ENCODE assay signal across 8 mouse cellular contexts in the genomic region with DNA sequence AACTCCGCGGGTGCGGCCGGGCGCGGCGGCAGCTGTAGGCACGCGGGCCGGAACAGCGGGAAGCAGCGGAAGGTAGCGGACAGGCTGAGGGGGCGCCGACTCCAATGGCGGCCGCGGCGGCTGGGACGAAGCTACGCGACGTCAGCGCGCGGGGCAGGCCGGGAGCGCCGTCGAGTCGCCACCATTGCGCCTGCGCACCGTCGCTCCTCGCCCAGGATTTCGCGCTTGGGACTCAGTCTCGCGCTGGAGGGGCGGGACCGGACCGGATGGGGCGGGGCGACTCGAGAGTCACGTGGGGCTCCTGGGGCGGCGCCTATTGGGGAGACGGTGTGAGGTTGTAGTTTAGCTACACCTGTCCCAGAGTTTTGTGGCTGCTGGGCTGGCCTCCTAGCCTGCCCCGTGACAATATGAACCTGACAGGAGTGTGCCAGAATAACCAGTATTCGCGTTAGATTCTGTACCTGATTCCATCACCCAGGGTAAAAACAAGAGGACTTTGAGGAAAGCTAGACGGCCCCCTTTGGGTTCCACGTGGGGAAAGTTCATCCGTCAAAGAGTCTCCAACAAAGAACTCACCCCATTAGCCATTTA. TPM values are rescaled to one million over a fixed set of nuclear protein-coding genes. Genes with fewer than 3 reads are reported as not detected.
A peak's percentile ranks its signal among the peaks of the same experiment; 100 is the strongest.
DNase-seq lines count a peak whose midpoint lies in the region; ATAC-seq and TF ChIP-seq lines count a peak whose summit lies in the region.

Ythdf1 (minus strand) TSS at position 140 of the 591 bp plus-strand sequence.

- H3K27me3 ChIP-seq in hindbrain, embryonic 10.5 days (ENCODE audit: insufficient read depth, poor library complexity, severe bottlenecking) = no peaks in the 10 kb centered on the region
- H3K27me3 ChIP-seq in lung, postnatal 0 days (replicated peaks; ENCODE audit: insufficient read depth, low read length) = no peaks in the 10 kb centered on the region

- peak within 1 kb of the TSS; percentile 96 for H3K27ac ChIP-seq in hindbrain, embryonic 10.5 days
- peak within 1 kb of the TSS; percentile 85 for H3K27ac ChIP-seq in lung, postnatal 0 days (ENCODE audit: low read length)

- peak within 1 kb of the TSS; percentile 99 for H3K9ac ChIP-seq in lung, postnatal 0 days (replicated peaks; ENCODE audit: low read depth)

- ATAC-seq in frontal cortex, adult (ENCODE audit: low TSS enrichment) = peak; percentile 89
- peak; percentile 96 for ATAC-seq in lung, postnatal 0 days

- H3K4me3 ChIP-seq in hindbrain, embryonic 10.5 days = peak within 1 kb of the TSS; percentile 97
- peak within 1 kb of the TSS; percentile 100 for H3K4me3 ChIP-seq in lung, postnatal 0 days (ENCODE audit: low read depth, low read length)

- peaks cover 32% of the 10 kb centered on the region for H3K36me3 ChIP-seq in hindbrain, embryonic 10.5 days
- H3K36me3 ChIP-seq in lung, postnatal 0 days (ENCODE audit: insufficient read depth, low read length) = no peaks in the 10 kb centered on the region

- TF ChIP-seq CTCF in lung, postnatal 0 days (IDR thresholded peaks at IDR 0.05) = no peak

- WGBS in hindbrain, embryonic 10.5 days = 1% methylated on average over 56 of the region's 56 CpGs
- 1% methylated on average over 42 of the region's 56 CpGs for WGBS in lung, postnatal 0 days

- peak; percentile 99 for DNase-seq in MN1 (ENCODE audit: low spot score)
- DNase-seq in cerebellum, adult 9-10 months = peak; percentile 98
- DNase-seq in hindbrain, embryonic 10.5 days (ENCODE audit: low spot score) = peak; percentile 98
- DNase-seq in layer of hippocampus, adult 9-11 months = peak; percentile 95
- peak; percentile 98 for DNase-seq in lung, postnatal 0 days (ENCODE audit: low spot score)
- DNase-seq in ovary, postnatal 14 days (ENCODE audit: low spot score) = peak; percentile 97
- DNase-seq in thymus, postnatal 14 days = peak; percentile 99

- H3K4me1 ChIP-seq in hindbrain, embryonic 10.5 days (replicated peaks) = peaks cover 22% of the 10 kb centered on the region
- peaks cover 7% of the 10 kb centered on the region for H3K4me1 ChIP-seq in lung, postnatal 0 days (ENCODE audit: insufficient read depth, low read depth, low read length)

- H3K4me2 ChIP-seq in lung, postnatal 0 days (replicated peaks; ENCODE audit: low read depth, low read length) = peak within 1 kb of the TSS; percentile 78

- no peaks in the 10 kb centered on the region for H3K9me3 ChIP-seq in hindbrain, embryonic 10.5 days
- no peaks in the 10 kb centered on the region for H3K9me3 ChIP-seq in lung, postnatal 0 days (ENCODE audit: low read length)

- no peak for TF ChIP-seq EP300 in lung, postnatal 0 days (IDR thresholded peaks at IDR 0.05)

RNA-seq across cellular contexts. Expression of gene Ythdf1, which starts in this region (rescaled TPM):
- 62.0 and 67.1 TPM in 2 replicates for polyA plus RNA-seq in hindbrain, embryonic 10.5 days (2016; fragmentation: Nextera tagmentation; extraction: Ambion mirVana)
- 40.3 and 42.4 TPM in 2 replicates for polyA plus RNA-seq in lung, postnatal 0 days (2015; fragmentation: Nextera tagmentation; extraction: Ambion mirVana)

Comparison
In these comparisons a context has a peak if more than half of its experiments do, and no peak if none do; other contexts are left out.
1. Peak in every context shown above with its lines: DNase-seq, ATAC-seq, H3K4me3 ChIP-seq and H3K27ac ChIP-seq.